Mouse (Mus musculus) ES-Bruce4 (cell line): ENCODE results near the gene Smyd4. TPM values are rescaled to one million over a fixed set of nuclear protein-coding genes. Genes with fewer than 3 reads are reported as not detected.
A peak's percentile ranks its signal among the peaks of the same experiment; 100 is the strongest.

Experiments
- H3K27ac ChIP-seq: 2 replicates; pipeline ENCODE4 v1.5.1; 2012; ENCODE audit warnings: low read length, inconsistent platforms; ENCODE audit not compliant: insufficient read depth
- H3K27me3 ChIP-seq: 2 replicates; pipeline ENCODE4 v1.6.1; 2012; ENCODE audit warnings: mild to moderate bottlenecking, low read length, inconsistent platforms; ENCODE audit not compliant: control insufficient read depth, poor library complexity, insufficient read depth, severe bottlenecking
- H3K36me3 ChIP-seq: 2 replicates; pipeline ENCODE4 v1.6.1; 2012; ENCODE audit warnings: inconsistent platforms, mild to moderate bottlenecking, low read length, moderate library complexity; ENCODE audit not compliant: control insufficient read depth, poor library complexity, insufficient read depth, severe bottlenecking
- H3K4me1 ChIP-seq: one replicate; pipeline ENCODE4 v1.8.1; 2011; ENCODE audit warnings: low read length; ENCODE audit not compliant: control insufficient read depth, insufficient read depth
- H3K4me3 ChIP-seq: 2 replicates; pipeline ENCODE4 v1.5.1; 2011; ENCODE audit warnings: low read depth, mild to moderate bottlenecking, low read length
- H3K9ac ChIP-seq: 2 replicates; pipeline ENCODE4 v1.6.1; 2012; ENCODE audit warnings: low read depth, mild to moderate bottlenecking, inconsistent platforms; ENCODE audit not compliant: poor library complexity, severe bottlenecking
- H3K9me3 ChIP-seq: replicated peaks from 2 replicates; pipeline ENCODE4 v1.6.1; 2012; ENCODE audit warnings: mild to moderate bottlenecking, low read length, inconsistent platforms; ENCODE audit not compliant: control insufficient read depth, poor library complexity, insufficient read depth, severe bottlenecking
- CTCF ChIP-seq: IDR thresholded peaks from one replicate; pipeline ENCODE4 v1.8.1; 2011; ENCODE audit warnings: low read depth, low read length
- EP300 ChIP-seq: IDR thresholded peaks from 2 replicates; pipeline ENCODE4 v1.6.1; 2011; ENCODE audit warnings: low read depth, low read length; ENCODE audit not compliant: insufficient read depth
- POLR2A ChIP-seq: IDR thresholded peaks from one replicate; pipeline ENCODE4 v1.8.1; 2011; ENCODE audit warnings: low read length; ENCODE audit not compliant: insufficient read depth
- polyA plus RNA-seq: library from polyadenylated mRNA; stranded (reverse); fragments of >200 nt; gene quantifications from 2 replicates; pipeline ENCODE4 v1.2.4, GENCODE M21; 2011; ENCODE audit warnings: low read depth; ENCODE audit not compliant: missing spikeins, insufficient read depth, insufficient read length

Smyd4 gene
- polyA plus RNA-seq, 1 experiment: 11.2 TPM

- no peaks in the 10 kb centered on the region for H3K4me1 ChIP-seq
- no peak overlapping the region for H3K4me3 ChIP-seq
- H3K9ac ChIP-seq: no peak overlapping the region
- no peaks in the 10 kb centered on the region for H3K27me3 ChIP-seq
- H3K36me3 ChIP-seq: peaks cover 61% of the 10 kb centered on the region
- no peak for TF ChIP-seq EP300
- TF ChIP-seq CTCF: no peak
- no peak for TF ChIP-seq POLR2A
- no peaks in the 10 kb centered on the region for H3K9me3 ChIP-seq
- H3K27ac ChIP-seq: no peak overlapping the region
These were observed 37.4 kb upstream of the Smyd4 start for GRCm38 (mm10) chr11:75310813-75311212.

GRCm38 (mm10) chr11:75311751-75312150 is 36.5 kb upstream of the Smyd4 start:
- H3K36me3 ChIP-seq: peaks cover 63% of the 10 kb centered on the region
- H3K27ac ChIP-seq: no peak overlapping the region
- H3K9ac ChIP-seq: no peak overlapping the region
- no peaks in the 10 kb centered on the region for H3K27me3 ChIP-seq
- no peaks in the 10 kb centered on the region for H3K4me1 ChIP-seq
- H3K4me3 ChIP-seq: no peak overlapping the region
- no peaks in the 10 kb centered on the region for H3K9me3 ChIP-seq
- TF ChIP-seq CTCF: no peak
- TF ChIP-seq POLR2A: no peak
- no peak for TF ChIP-seq EP300

GRCm38 (mm10) chr11:75313834-75314233 is 34.4 kb upstream of the Smyd4 start:
- H3K9ac ChIP-seq: no peak overlapping the region
- no peaks in the 10 kb centered on the region for H3K4me1 ChIP-seq
- H3K27ac ChIP-seq: no peak overlapping the region
- TF ChIP-seq POLR2A (no peak), EP300 (no peak), CTCF (no peak)
- peaks cover 62% of the 10 kb centered on the region for H3K36me3 ChIP-seq
- H3K4me3 ChIP-seq: no peak overlapping the region
- H3K9me3 ChIP-seq: no peaks in the 10 kb centered on the region
- no peaks in the 10 kb centered on the region for H3K27me3 ChIP-seq

GRCm38 (mm10) chr11:75318351-75319221 is 29.6 kb upstream of the Smyd4 start:
- Histone ChIP-seq H3K4me1 (peaks cover 1% of the 10 kb centered on the region), H3K4me3 (no peak overlapping the region), H3K36me3 (peaks cover 27% of the 10 kb centered on the region), H3K9ac (no peak overlapping the region), H3K27me3 (no peaks in the 10 kb centered on the region), H3K9me3 (no peaks in the 10 kb centered on the region), H3K27ac (no peak overlapping the region)
- TF ChIP-seq EP300: no peak
- no peak for TF ChIP-seq CTCF
- no peak for TF ChIP-seq POLR2A

GRCm38 (mm10) chr11:75319246-75319645 is 29.0 kb upstream of the Smyd4 start:
- no peak for TF ChIP-seq CTCF
- TF ChIP-seq EP300: no peak
- TF ChIP-seq POLR2A: no peak
- no peak overlapping the region for H3K27ac ChIP-seq
- H3K36me3 ChIP-seq: peaks cover 20% of the 10 kb centered on the region

GRCm38 (mm10) chr11:75323326-75323737 is 24.9 kb upstream of the Smyd4 start:
- peaks cover 1% of the 10 kb centered on the region for H3K4me1 ChIP-seq
- TF ChIP-seq CTCF: peak; percentile 43
- no peak for TF ChIP-seq POLR2A
- no peaks in the 10 kb centered on the region for H3K27me3 ChIP-seq
- no peak overlapping the region for H3K27ac ChIP-seq
- H3K9ac ChIP-seq: no peak overlapping the region
- H3K4me3 ChIP-seq: no peak overlapping the region
- H3K36me3 ChIP-seq: peaks cover 9% of the 10 kb centered on the region
- no peaks in the 10 kb centered on the region for H3K9me3 ChIP-seq

More at GRCm38 (mm10) chr11:75319246-75319645, 29.0 kb upstream of the Smyd4 start:
- Histone ChIP-seq H3K9ac (no peak overlapping the region), H3K27me3 (no peaks in the 10 kb centered on the region), H3K4me3 (no peak overlapping the region), H3K9me3 (no peaks in the 10 kb centered on the region), H3K4me1 (peaks cover 1% of the 10 kb centered on the region)
